8 mouse cellular contexts compared by ENCODE assay signal in the genomic region with DNA sequence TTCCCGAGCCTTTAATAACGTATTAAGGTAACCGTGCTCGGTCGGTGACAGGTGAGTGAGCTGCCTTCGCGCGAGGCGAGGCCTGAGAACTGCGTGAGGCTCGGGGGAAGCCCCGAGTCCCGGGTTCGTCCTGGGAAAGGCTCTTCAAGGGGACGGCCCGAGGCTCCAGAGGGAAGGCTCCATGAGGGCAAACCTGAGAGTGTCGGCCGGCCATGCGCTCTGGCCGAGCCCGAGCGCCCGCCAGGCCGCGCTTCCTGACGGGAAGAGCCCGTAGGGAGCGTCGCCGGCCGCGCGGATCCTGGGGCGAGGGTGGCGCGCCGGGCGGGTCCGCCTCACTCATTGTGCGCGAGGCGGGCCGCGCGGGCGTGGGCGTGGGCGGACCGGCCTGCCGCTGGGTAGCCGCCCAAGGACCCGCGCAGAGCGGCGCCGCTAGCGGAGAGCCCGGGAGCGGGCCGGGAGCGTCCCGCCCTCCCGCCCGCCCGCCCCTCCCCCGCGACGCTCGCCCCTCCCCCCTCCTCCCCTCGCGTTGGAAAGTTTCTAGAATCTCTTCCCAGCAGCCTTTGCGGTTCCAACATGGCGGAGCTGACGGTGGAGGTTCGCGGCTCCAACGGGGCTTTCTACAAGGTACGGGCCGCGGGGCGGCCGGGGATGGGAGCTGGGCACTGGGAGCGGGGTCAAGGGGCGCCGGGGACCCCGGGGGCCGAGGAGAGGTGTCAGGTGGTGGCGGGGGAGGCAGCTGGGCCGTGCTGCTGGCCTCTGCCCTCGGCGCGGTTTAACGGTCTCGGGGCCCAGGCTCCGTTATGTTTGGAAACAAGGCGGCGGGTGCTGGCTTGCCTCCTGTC. TPM values are rescaled to one million over a fixed set of nuclear protein-coding genes. Genes with fewer than 3 reads are reported as not detected.
DNase-seq lines count a peak whose midpoint lies in the region; ATAC-seq and TF ChIP-seq lines count a peak whose summit lies in the region.

TSS of gene Fxr1 (plus strand) at position 404 of the 842 bp plus-strand sequence.

- H3K4me1 ChIP-seq in forebrain, embryonic 10.5 days: peaks cover 19% of the 10 kb centered on the region
- H3K4me1 ChIP-seq in heart, embryonic 14.5 days (ENCODE audit: control insufficient read depth in 2 of 2, insufficient read depth in 2 of 2, low read length in 2 of 2): peaks cover 4 to 28% of the 10 kb centered on the region in 2 experiments; a peak in 3 of 4 replicates
- H3K4me1 ChIP-seq in liver, embryonic 11.5 days (replicated peaks; ENCODE audit: control insufficient read depth, insufficient read depth, low read length): peaks cover 7% of the 10 kb centered on the region

- peak within 1 kb of the TSS; percentile 100 for H3K9ac ChIP-seq in heart, embryonic 14.5 days (ENCODE audit: low read length)
- H3K9ac ChIP-seq in liver, embryonic 11.5 days (ENCODE audit: low read depth, low read length): peak within 1 kb of the TSS; percentile 100

- H3K4me3 ChIP-seq in forebrain, embryonic 10.5 days: peak within 1 kb of the TSS; percentile 98
- peak within 1 kb of the TSS; percentile 92 to 95 for H3K4me3 ChIP-seq in heart, embryonic 14.5 days (ENCODE audit: control insufficient read depth in 1 of 2, insufficient read depth in 1 of 2, low read depth in 1 of 2, low read length in 2 of 2)
- peak within 1 kb of the TSS; percentile 97 for H3K4me3 ChIP-seq in liver, embryonic 11.5 days (ENCODE audit: low read depth, low read length)
- peak within 1 kb of the TSS; percentile 49 for H3K4me3 ChIP-seq in myocyte

- DNase-seq in c-Kit-positive CD71-negative TER-119-negative erythroid progenitor cells, embryonic 14.5 days (ENCODE audit: low read depth): peak; percentile 66
- peak; percentile 84 for DNase-seq in forebrain, embryonic 10.5 days (ENCODE audit: extremely low spot score, low spot score)
- DNase-seq in kidney, postnatal 10 days: peak; percentile 93
- DNase-seq in liver, embryonic 11.5 days (ENCODE audit: low spot score): peak; percentile 78
- DNase-seq in spleen, postnatal 4 days (ENCODE audit: low spot score in 2 of 2): peak; percentile 83 to 91

- peaks cover 26% of the 10 kb centered on the region for H3K36me3 ChIP-seq in forebrain, embryonic 10.5 days (replicated peaks)
- no peaks in the 10 kb centered on the region for H3K36me3 ChIP-seq in heart, embryonic 14.5 days (ENCODE audit: control insufficient read depth, insufficient read depth, low read length)
- H3K36me3 ChIP-seq in liver, embryonic 11.5 days (ENCODE audit: control insufficient read depth, insufficient read depth, low read length): no peaks in the 10 kb centered on the region
- H3K36me3 ChIP-seq in myocyte (ENCODE audit: control insufficient read depth, insufficient read depth): no peaks in the 10 kb centered on the region

- peaks cover 2% of the 10 kb centered on the region; the same call in 1 of the 2 replicates for H3K9me3 ChIP-seq in forebrain, embryonic 10.5 days
- H3K9me3 ChIP-seq in heart, embryonic 14.5 days (ENCODE audit: control insufficient read depth, low read length): no peaks in the 10 kb centered on the region
- no peaks in the 10 kb centered on the region for H3K9me3 ChIP-seq in liver, embryonic 11.5 days (ENCODE audit: control insufficient read depth, low read length)

- under 1% methylated on average over 95 of the region's 97 CpGs for WGBS in forebrain, embryonic 10.5 days
- under 1% methylated on average over 61 of the region's 97 CpGs for WGBS in heart, embryonic 14.5 days
- under 1% methylated on average over 89 of the region's 97 CpGs for WGBS in liver, embryonic 11.5 days

- peak within 1 kb of the TSS; percentile 100 for H3K27ac ChIP-seq in forebrain, embryonic 10.5 days
- H3K27ac ChIP-seq in heart, embryonic 14.5 days (replicated peaks in 1 of 2; ENCODE audit: control insufficient read depth in 1 of 2, insufficient read depth in 1 of 2, low read depth in 2 of 2, low read length in 2 of 2): peak within 1 kb of the TSS; percentile 90 to 95
- peak within 1 kb of the TSS; percentile 93 for H3K27ac ChIP-seq in liver, embryonic 11.5 days (ENCODE audit: low read depth, low read length)

- TF ChIP-seq POLR2A in myocyte (IDR thresholded peaks at IDR 0.05; ENCODE audit: insufficient read length, low read depth): peak; percentile 47

- H3K79me2 ChIP-seq in myocyte (ENCODE audit: control insufficient read depth, insufficient read depth): peaks cover 42% of the 10 kb centered on the region

- H3K4me2 ChIP-seq in heart, embryonic 14.5 days (ENCODE audit: low read length): peak within 1 kb of the TSS; percentile 78
- H3K4me2 ChIP-seq in liver, embryonic 11.5 days: peak within 1 kb of the TSS; percentile 83
- H3K4me2 ChIP-seq in myocyte (ENCODE audit: low read depth): peak within 1 kb of the TSS; percentile 80

- H3ac ChIP-seq in myocyte (ENCODE audit: control insufficient read depth, insufficient read length): peak within 1 kb of the TSS; percentile 100

- ATAC-seq in CD4-positive, CD25-positive, alpha-beta regulatory T cell, adult 4 months: peak; percentile 76
- peak; percentile 95 for ATAC-seq in heart, embryonic 14.5 days (ENCODE audit: insufficient number of reproducible peaks, insufficient read depth, low FRiP score, low read depth)
- peak; percentile 98 for ATAC-seq in liver, embryonic 11.5 days (replicated peaks; ENCODE audit: low FRiP score)

- H3K27me3 ChIP-seq in forebrain, embryonic 10.5 days (ENCODE audit: poor library complexity, severe bottlenecking): no peaks in the 10 kb centered on the region
- H3K27me3 ChIP-seq in heart, embryonic 14.5 days (ENCODE audit: control insufficient read depth, insufficient read depth, low read length): no peaks in the 10 kb centered on the region
- H3K27me3 ChIP-seq in liver, embryonic 11.5 days (replicated peaks; ENCODE audit: control insufficient read depth, insufficient read depth, low read length): no peaks in the 10 kb centered on the region
- no peaks in the 10 kb centered on the region for H3K27me3 ChIP-seq in myocyte (ENCODE audit: control insufficient read depth, insufficient read depth, insufficient read length)

TF ChIP-seq in myocyte, 11 proteins besides CTCF, POLR2A, EP300 and RAD21:
- TF ChIP-seq MYOG (IDR thresholded peaks at IDR 0.05; ENCODE audit: control insufficient read depth in 1 of 3, insufficient read depth in 1 of 3, insufficient read length in 2 of 3, low read depth in 2 of 3) (peak in 1 of 3 experiments; percentile 15), MYOD1 (IDR thresholded peaks at IDR 0.05; ENCODE audit: control insufficient read depth in 1 of 3, insufficient read length in 2 of 3, low read depth in 2 of 3) (no peak), TCF3 (IDR thresholded peaks at IDR 0.05; ENCODE audit: insufficient read length, low read depth) (no peak), MAX (IDR thresholded peaks at IDR 0.05; ENCODE audit: low read depth) (no peak), SRF (IDR thresholded peaks at IDR 0.05; ENCODE audit: control insufficient read depth, insufficient read length, low read depth) (no peak), TCF12 (IDR thresholded peaks at IDR 0.05; ENCODE audit: insufficient read depth, poor library complexity, severe bottlenecking) (no peak), POLR2AphosphoS2 (IDR thresholded peaks at IDR 0.05; ENCODE audit: insufficient read length, low read depth) (peak; percentile 68), REST (IDR thresholded peaks at IDR 0.05; ENCODE audit: insufficient read depth, insufficient read length) (no peak), USF1 (IDR thresholded peaks at IDR 0.05; ENCODE audit: low read depth) (no peak), E2F4 (IDR thresholded peaks at IDR 0.05; ENCODE audit: insufficient read depth) (peak; percentile 10), CEBPB (IDR thresholded peaks at IDR 0.05; ENCODE audit: insufficient read depth, poor library complexity, severe bottlenecking) (no peak)

RNA-seq across cellular contexts. Expression of gene Fxr1, which starts in this region (rescaled TPM):
- 10 to 100 TPM; 45.6 to 48.5 TPM for polyA plus RNA-seq in CD4-positive, CD25-positive, alpha-beta regulatory T cell, adult 4 months (2017; shearing (Covaris generic))
- 56.6 and 60.3 TPM in 2 replicates for polyA plus RNA-seq in forebrain, embryonic 10.5 days (2016; fragmentation: Nextera tagmentation; extraction: Ambion mirVana)
- polyA plus RNA-seq in heart, embryonic 14.5 days (2014; fragmentation: Nextera tagmentation; extraction: Ambion mirVana): 73.9 and 78.5 TPM in 2 replicates
- 67.9 and 71.4 TPM in 2 replicates for polyA plus RNA-seq in liver, embryonic 11.5 days (2014; fragmentation: Nextera tagmentation; extraction: Ambion mirVana)
- 63.2 TPM for polyA plus RNA-seq in myocyte (2012; fragmentation: generic; extraction: Trizol)

Comparison
In these comparisons a context has a peak if more than half of its experiments do, and no peak if none do; other contexts are left out.
1. Peak in every context shown above with its lines: DNase-seq, ATAC-seq, H3K4me3 ChIP-seq and H3K27ac ChIP-seq.